Mouse (Mus musculus) forebrain, postnatal 0 days (tissue): ENCODE data around the gene Fat3. TPM values are rescaled to one million over a fixed set of nuclear protein-coding genes. Genes with fewer than 3 reads are reported as not detected.

Source experiments
- ATAC-seq: fragments of 200-750 bp; cut with Nextera tagmentation; 2 replicates; pipeline ENCODE4 v1.8.0; 2017; ENCODE audit warnings: mild to moderate bottlenecking, moderate library complexity
- DNase-seq: peaks from one replicate; pipeline ENCODE4 v3.0.0-alpha.2; 2015
- H3K27ac ChIP-seq: fragments of 300-500 bp; sonication (generic); 2 replicates; pipeline ENCODE4 v1.5.1; 2014; ENCODE audit warnings: low read depth, mild to moderate bottlenecking, antibody characterized with exemption, low read length, moderate library complexity, mixed read lengths
- H3K27me3 ChIP-seq: fragments of 300-500 bp; sonication (generic); 2 replicates; pipeline ENCODE4 v1.6.1; 2014; ENCODE audit warnings: mild to moderate bottlenecking, low read length, mixed read lengths; ENCODE audit not compliant: insufficient read depth
- H3K36me3 ChIP-seq: fragments of 300-500 bp; sonication (generic); 2 replicates; pipeline ENCODE4 v1.6.1; 2014; ENCODE audit warnings: mild to moderate bottlenecking, moderate library complexity; ENCODE audit not compliant: insufficient read depth
- H3K4me1 ChIP-seq: fragments of 300-500 bp; sonication (generic); 2 replicates; pipeline ENCODE4 v1.6.1; 2014; ENCODE audit warnings: antibody characterized with exemption; ENCODE audit not compliant: insufficient read depth
- H3K4me2 ChIP-seq: fragments of 300-500 bp; sonication (generic); 2 replicates; pipeline ENCODE4 v1.6.1; 2014; ENCODE audit warnings: low read depth, mild to moderate bottlenecking, moderate library complexity
- H3K4me3 ChIP-seq: fragments of 300-500 bp; sonication (generic); 2 replicates; pipeline ENCODE4 v1.5.1; 2014; ENCODE audit warnings: low read depth, low read length, mixed read lengths
- H3K9ac ChIP-seq: fragments of 300-500 bp; sonication (generic); 2 replicates; pipeline ENCODE4 v1.6.1; 2014; ENCODE audit warnings: mild to moderate bottlenecking
- H3K9me3 ChIP-seq: fragments of 300-500 bp; sonication (generic); 2 replicates; pipeline ENCODE4 v1.6.1; 2016; ENCODE audit warnings: low read length
- CTCF ChIP-seq: sonication (generic); IDR thresholded peaks from 2 replicates; pipeline ENCODE4 v1.5.1; 2016; ENCODE audit warnings: antibody characterized with exemption, control low read depth, low read depth
- WGBS: fragments of 180-500 bp; shearing (Covaris S2); extraction: QIAGEN DNeasy Blood & Tissue Kit; methylation state at CpG from one replicate; pipeline ENCODE4 v1.1.7; 2014; 5-methylcytosine and 5-hydroxymethylcytosine counted together
- polyA plus RNA-seq: library from polyadenylated mRNA; unstranded; fragments of >200 nt; fragmentation: Nextera tagmentation; extraction: Ambion mirVana; gene quantifications from 2 replicates; pipeline ENCODE4 v1.2.1, GENCODE M21; 2015
- total RNA-seq: library from RNA; depleted of rRNA; stranded (reverse); fragments of >200 nt; gene quantifications from 2 replicates; pipeline ENCODE4 v1.2.3, GENCODE M21; 2014

Fat3 gene
- total and polyA plus RNA-seq, 2 experiments from 2014 or later, result 5.6 to 50.4 TPM

DNA sequence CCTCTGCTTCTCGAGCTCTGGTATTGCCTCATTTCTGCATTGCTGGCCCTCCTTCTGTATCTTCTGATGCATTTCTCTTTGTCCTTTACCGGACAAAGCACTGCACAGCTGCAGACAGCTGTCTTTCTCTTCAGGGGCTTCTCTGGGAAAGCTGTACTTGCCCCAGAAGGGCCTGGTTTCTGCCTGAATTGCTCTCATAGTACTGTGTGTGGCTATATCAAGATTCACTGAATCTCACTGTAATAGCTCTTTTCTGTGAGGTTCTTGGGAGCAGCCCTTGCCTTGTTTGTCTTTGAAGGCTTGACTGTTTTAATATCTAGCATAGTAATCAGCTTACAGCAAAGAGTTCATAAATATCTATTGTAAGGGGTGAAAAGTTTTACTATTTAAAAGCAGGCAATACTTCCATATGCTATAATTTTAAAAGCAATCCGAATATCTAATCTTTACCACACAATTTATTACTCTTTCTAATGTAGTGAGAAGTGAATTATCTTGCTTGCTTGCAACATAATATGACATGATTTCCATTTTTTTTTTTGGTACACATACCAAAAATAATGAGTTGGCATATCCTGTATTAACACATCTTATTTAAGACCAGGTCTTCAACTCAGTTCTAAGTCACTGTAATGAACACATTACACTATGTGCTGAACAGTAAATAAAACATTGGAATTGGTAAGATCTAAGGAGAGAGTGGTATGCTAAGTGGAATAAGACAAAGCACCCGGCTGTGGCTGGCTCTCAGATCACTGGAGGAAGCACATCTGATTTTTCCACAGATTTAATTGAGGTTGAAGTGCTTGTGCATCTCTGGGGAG, 348.1 kb downstream of the Fat3 start:
- Histone ChIP-seq H3K36me3 (no peaks in the 10 kb centered on the region), H3K27ac (no peak overlapping the region), H3K4me2 (no peak overlapping the region), H3K9ac (no peak overlapping the region), H3K27me3 (no peaks in the 10 kb centered on the region), H3K4me1 (no peaks in the 10 kb centered on the region; the same call in 1 of the 2 replicates), H3K9me3 (no peaks in the 10 kb centered on the region), H3K4me3 (no peak overlapping the region)
- ATAC-seq (no peak), DNase-seq (no peak)
- 61% methylated on average over 4 of the region's 4 CpGs for WGBS
- no peak for TF ChIP-seq CTCF

DNA sequence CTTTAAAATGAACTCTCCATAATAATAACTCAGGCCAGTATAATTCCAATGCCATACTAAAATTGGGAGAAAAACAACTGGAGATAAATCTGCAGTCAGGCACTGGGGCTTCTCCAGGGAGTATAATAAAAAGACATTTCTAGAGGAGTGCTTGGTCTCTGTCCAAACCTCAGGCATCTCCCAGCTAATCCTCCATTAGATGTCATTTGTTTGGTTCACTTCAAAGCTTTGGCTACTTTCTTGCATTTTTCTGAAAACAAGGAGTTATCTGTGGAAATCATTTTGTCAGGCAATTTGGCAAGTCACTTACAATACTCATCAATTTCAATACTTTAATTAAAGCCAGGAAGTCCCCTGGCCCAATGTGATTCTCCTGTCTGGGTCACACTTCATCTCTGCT, 351.0 kb downstream of the Fat3 start:
- DNase-seq, result no peak
- H3K4me2 ChIP-seq, result no peak overlapping the region

DNA sequence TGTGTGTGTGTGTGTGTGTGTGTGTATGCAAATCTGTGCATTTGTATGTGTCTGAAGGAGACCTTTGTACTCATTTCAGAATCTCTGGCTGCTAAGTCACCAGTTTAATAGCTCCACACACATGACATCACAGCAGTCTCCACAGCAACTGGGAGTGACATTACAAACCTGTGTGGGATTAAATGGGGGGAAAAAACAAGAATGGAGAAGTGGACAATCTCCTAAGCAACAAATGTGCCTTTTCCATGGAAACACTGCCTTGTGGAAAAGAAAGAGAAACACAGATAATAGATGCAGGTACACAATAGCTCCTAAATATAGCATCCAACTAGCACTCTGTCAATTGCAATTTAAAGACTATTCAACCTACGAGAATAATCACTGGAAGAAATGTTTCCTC, 353.4 kb downstream of the Fat3 start:
- 8% methylated on average over 1 of the region's 1 CpGs for WGBS
- peak; percentile 44 for DNase-seq
- H3K27ac ChIP-seq, result no peak overlapping the region

More for the DNA sequence above, 351.0 kb downstream of the Fat3 start:
- TF ChIP-seq CTCF, result no peak
- Histone ChIP-seq H3K27me3 (no peaks in the 10 kb centered on the region), H3K36me3 (no peaks in the 10 kb centered on the region), H3K27ac (no peak overlapping the region), H3K9ac (no peak overlapping the region), H3K4me3 (no peak overlapping the region), H3K4me1 (no peaks in the 10 kb centered on the region; the same call in 1 of the 2 replicates), H3K9me3 (no peaks in the 10 kb centered on the region)
- ATAC-seq, result no peak

DNA sequence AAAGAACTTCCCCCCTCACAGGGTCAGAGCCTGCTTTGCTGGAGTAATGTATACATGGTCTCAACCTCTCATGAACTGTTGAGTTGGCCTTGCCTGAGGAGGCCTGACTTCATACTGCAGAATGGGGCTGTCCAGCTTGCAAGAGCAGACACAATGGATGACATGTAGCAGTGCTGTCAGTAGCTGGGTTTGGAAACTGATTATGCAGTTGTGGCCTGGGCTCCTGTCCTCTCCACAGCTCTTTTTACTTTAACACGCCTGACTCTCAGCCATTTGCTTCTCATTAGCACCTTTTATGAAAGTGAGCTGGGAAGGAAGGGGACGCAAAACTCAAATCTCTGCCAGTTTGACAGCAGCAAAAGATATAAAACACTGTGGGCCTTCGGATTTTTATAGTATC, 356.4 kb downstream of the Fat3 start:
- 40% methylated on average over 3 of the region's 3 CpGs for WGBS
- peak; percentile 79 for ATAC-seq
- Histone ChIP-seq H3K27ac (no peak overlapping the region), H3K9me3 (no peaks in the 10 kb centered on the region), H3K4me3 (no peak overlapping the region), H3K4me1 (no peaks in the 10 kb centered on the region; the same call in 1 of the 2 replicates), H3K4me2 (no peak overlapping the region), H3K27me3 (no peaks in the 10 kb centered on the region), H3K9ac (no peak overlapping the region), H3K36me3 (no peaks in the 10 kb centered on the region)
- DNase-seq, result peak; percentile 29
- no peak for TF ChIP-seq CTCF

More for the DNA sequence above, 353.4 kb downstream of the Fat3 start:
- no peak for TF ChIP-seq CTCF
- peak; percentile 71 for ATAC-seq
- Histone ChIP-seq H3K4me2 (no peak overlapping the region), H3K9ac (no peak overlapping the region), H3K4me1 (no peaks in the 10 kb centered on the region; the same call in 1 of the 2 replicates), H3K9me3 (no peaks in the 10 kb centered on the region), H3K36me3 (no peaks in the 10 kb centered on the region), H3K4me3 (no peak overlapping the region), H3K27me3 (no peaks in the 10 kb centered on the region)

DNA sequence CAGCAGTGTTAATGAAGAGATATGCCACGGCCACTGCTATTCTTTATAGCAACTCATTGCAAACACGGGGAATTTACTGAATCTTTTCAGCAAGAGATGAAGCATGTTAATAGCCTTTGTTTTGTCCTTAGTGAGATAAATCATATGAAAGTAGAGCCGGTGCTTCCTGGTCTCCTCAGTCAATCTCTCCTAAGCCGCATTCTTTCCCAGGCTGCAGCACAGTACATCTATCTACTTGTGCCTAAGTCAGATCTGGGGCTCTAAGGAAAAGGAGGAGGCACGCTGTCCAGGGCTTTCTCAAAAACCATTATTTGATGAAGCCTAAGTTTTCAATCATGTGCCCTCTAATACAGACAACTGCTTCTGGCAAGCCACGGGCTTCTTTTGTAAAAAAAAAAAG, 361.8 kb downstream of the Fat3 start:
- ATAC-seq (no peak), DNase-seq (no peak)
- no peak overlapping the region for H3K9ac ChIP-seq
- no peaks in the 10 kb centered on the region for H3K9me3 ChIP-seq
- no peak overlapping the region for H3K4me2 ChIP-seq
- H3K27ac ChIP-seq, result no peak overlapping the region
- no peaks in the 10 kb centered on the region for H3K36me3 ChIP-seq
- no peaks in the 10 kb centered on the region for H3K27me3 ChIP-seq
- H3K4me3 ChIP-seq, result no peak overlapping the region
- H3K4me1 ChIP-seq, result no peaks in the 10 kb centered on the region
- TF ChIP-seq CTCF, result no peak
- WGBS, result 37% methylated on average over 6 of the region's 6 CpGs

DNA sequence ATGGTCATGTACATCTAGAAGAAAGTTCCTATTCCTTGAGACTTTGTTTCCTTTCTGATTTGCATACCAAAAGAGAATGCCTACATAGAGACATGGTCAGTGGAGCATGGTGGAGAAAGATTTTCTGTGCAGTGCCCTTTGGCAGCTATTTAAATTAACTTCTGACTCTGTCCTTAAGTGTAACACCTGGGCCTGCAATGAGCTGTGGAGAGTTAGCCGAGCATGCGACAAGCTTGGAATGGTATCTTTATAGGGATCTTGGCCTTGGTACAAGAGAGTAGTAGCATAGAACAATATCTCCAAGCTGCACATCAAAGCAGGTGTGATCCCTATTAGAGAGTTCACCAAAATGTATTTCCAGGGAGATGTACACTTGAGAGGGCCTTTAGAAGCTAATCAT, 368.0 kb downstream of the Fat3 start:
- Histone ChIP-seq H3K4me1 (no peaks in the 10 kb centered on the region), H3K9ac (no peak overlapping the region), H3K9me3 (no peaks in the 10 kb centered on the region), H3K4me3 (no peak overlapping the region), H3K27me3 (no peaks in the 10 kb centered on the region), H3K4me2 (no peak overlapping the region), H3K36me3 (no peaks in the 10 kb centered on the region), H3K27ac (no peak overlapping the region)
- TF ChIP-seq CTCF, result no peak
- WGBS, result 74% methylated on average over 2 of the region's 2 CpGs
- ATAC-seq, result no peak
- no peak for DNase-seq

DNA sequence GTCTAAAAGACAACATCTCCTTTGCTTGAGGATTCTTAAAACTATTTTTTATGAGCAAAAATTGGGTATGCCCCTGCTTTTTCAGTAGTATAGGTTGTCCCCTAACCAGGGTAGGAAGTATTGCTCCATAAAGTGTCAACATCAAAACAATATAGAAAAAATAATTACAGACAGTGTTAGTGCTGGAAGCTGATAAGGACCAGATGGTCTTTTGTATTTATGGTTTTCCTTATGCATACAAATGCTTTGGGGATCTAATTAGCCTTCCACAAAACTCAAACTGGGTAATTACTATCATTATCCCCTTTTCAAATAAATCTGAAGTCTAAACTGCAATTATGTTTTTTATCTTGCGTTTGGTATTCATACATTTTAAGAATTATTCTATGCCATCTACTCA, 368.5 kb downstream of the Fat3 start:
- no peak for TF ChIP-seq CTCF
- H3K27ac ChIP-seq, result no peak overlapping the region

More for the DNA sequence above, 368.5 kb downstream of the Fat3 start:
- Histone ChIP-seq H3K36me3 (no peaks in the 10 kb centered on the region), H3K4me1 (no peaks in the 10 kb centered on the region), H3K9me3 (no peaks in the 10 kb centered on the region), H3K9ac (no peak overlapping the region), H3K4me3 (no peak overlapping the region), H3K4me2 (no peak overlapping the region), H3K27me3 (no peaks in the 10 kb centered on the region)
- no peak for DNase-seq
- ATAC-seq, result 0 out of 2 replicates have a peak, but pooled peaks have one; percentile 10
- 45% methylated on average over 1 of the region's 1 CpGs for WGBS
